Mouse (Mus musculus): ENCODE data around the gene Iqck.
A peak's percentile ranks its signal among the peaks of the same experiment; 100 is the strongest.

Iqck gene

DNA sequence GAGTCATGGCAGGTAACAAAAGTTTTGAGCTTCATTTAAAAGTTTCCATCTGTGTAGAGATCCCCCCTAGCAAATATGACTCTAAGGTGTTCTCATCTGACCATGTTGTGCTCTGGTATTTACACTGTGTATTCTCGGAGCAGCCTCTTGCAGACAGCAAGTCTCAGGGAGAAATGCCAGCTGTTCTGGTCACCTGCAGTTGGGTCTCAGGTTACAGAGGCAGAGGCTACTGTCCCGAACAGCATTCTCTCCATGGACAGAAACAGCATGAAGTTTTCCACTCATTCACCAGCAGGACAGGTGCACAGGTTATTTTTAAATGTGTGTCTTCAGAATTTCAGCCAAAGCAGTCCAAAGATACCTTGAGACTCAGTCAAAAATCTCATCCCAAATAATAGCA is 89.3 kb downstream of the Iqck start:
- no peak for DNase-seq (ENCODE audit: inconsistent age in 2 of 2, low spot score in 1 of 2)

- no peak for DNase-seq (ENCODE audit: inconsistent age in 2 of 2, low spot score in 1 of 2)
These were observed 91.7 kb downstream of the Iqck start for GRCm38 (mm10) chr7:118947241-118947640.

DNA sequence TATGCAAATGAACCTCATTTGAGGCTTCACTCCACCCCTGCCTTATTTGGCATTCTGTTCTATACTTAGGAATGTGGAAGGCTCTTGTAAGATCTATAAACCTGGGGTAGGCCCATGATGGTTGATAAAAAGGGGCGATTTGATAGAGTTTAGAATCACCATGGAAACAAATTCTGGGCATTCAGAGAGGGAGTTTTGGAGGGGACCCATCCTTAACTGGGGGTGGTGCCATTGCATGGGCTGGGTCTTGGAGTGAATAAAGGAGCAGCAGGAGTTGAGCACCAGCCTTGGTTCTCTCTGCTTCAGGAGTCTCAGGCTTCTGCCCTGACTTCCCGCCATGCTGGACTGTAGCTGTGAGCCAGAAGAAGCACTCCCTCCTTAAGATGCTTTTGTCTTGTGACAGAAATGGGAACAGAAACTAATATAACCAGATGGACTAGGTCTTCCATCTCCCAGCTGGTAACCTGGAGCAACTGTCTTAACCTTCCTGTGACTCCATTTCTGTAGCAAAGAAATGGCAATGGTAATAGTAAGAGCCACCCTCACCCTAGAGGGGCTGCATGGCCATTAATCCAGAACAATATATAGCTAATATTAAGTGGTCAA is 93.2 kb downstream of the Iqck start:
- no peak for DNase-seq (ENCODE audit: inconsistent age in 2 of 2, low spot score in 1 of 2)

- DNase-seq (ENCODE audit: inconsistent age in 2 of 2, low spot score in 1 of 2): no peak
These were observed 94.2 kb downstream of the Iqck start for GRCm38 (mm10) chr7:118949749-118950148.

GRCm38 (mm10) chr7:118953626-118954282 is 98.2 kb downstream of the Iqck start:
- no peak for DNase-seq (ENCODE audit: inconsistent age in 2 of 2, low spot score in 1 of 2)

GRCm38 (mm10) chr7:118954968-118955367 is 99.4 kb downstream of the Iqck start:
- no peak for DNase-seq (ENCODE audit: inconsistent age in 2 of 2, low spot score in 1 of 2)

- DNase-seq (ENCODE audit: inconsistent age in 2 of 2, low spot score in 1 of 2): peak in 1 of 2 experiments; percentile 52
These were observed 101.2 kb downstream of the Iqck start for GRCm38 (mm10) chr7:118956616-118957246.

DNA sequence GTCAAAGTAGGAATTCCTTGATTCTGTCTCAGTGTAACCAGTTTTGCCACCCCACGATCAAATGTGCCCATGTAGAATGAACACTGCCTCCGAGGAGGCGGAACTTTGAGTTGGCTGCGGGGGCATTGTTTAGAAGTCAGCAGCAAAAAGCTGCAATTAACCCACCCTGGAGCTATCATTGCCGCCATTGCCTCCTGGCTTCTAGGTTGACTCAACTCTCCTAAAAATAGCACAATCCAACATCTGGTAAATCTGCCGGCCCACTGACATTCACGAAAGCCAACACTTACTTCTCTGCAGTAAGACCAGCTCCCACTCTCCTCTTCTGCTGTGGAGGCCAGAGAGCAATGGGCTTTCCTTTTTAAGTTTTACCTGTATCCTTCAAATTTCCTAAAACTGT is 103.7 kb downstream of the Iqck start:
- DNase-seq (ENCODE audit: inconsistent age in 2 of 2, low spot score in 1 of 2): no peak

GRCm38 (mm10) chr7:118964777-118965176 is 109.2 kb downstream of the Iqck start:
- DNase-seq (ENCODE audit: inconsistent age in 2 of 2, low spot score in 1 of 2): no peak

DNA sequence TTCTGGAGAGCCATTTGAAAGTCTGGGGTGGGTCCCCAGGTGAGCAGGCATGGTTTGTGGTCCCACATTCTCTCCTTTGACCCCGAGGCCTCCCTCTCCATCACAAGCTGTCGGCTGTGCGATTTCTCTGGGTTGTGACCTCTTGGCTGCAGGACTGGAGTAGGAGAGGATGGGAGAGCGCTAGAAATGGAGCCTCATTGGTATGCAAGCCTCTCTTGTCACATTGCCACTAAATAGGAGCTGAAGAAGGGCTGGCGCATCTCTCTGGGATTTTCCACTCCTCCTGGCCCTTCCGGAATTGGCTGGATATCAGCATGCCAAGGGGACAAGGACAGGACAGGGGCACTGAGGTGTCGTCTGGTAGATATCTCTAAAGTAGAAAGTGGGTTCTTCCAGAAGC is 109.6 kb downstream of the Iqck start:
- DNase-seq (ENCODE audit: inconsistent age in 2 of 2, low spot score in 1 of 2): peak; percentile 75 to 88

DNA sequence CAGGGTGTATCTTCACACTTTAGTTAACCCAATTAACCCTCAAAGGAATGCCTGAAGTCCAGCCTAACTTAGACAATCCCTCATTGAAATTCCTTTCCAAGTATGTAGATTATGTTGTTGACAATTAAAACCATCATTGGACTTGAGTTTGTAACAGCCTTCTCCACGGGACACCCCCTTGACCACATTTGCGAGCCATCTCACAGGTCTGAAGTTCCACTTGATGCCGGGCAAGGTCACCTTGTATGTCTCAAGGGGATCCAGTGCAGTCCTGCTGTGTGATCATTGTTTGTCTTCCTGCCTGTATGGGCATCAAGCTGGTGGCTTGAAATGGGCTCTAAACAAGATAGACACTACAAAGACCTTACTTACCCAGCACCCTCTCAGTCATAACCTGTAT is 113.3 kb downstream of the Iqck start:
- DNase-seq (ENCODE audit: inconsistent age in 2 of 2, low spot score in 1 of 2): no peak

- DNase-seq (ENCODE audit: inconsistent age in 2 of 2, low spot score in 1 of 2): no peak
These were observed 115.9 kb downstream of the Iqck start for GRCm38 (mm10) chr7:118971499-118971898.

DNA sequence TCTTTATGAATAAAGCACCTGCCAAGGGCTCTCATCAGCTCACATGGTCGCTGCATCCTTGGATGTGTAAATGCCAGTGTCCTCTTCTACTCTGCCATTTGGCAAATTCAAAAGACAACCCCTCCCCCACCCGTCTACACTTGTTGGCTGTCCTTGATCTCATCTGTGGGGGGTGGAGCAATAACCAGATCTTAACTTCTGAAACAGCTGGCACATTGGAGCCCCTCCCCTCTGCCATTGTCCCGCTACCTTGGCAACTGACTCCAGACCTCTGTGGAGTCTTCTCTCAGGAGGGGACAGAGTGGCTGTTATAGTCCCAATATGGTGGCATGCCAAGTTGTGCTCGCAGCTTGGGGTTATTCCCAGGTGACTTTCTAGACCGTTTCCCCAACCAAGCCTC is 116.8 kb downstream of the Iqck start:
- DNase-seq (ENCODE audit: inconsistent age in 2 of 2, low spot score in 1 of 2): peak; percentile 65 to 90

DNA sequence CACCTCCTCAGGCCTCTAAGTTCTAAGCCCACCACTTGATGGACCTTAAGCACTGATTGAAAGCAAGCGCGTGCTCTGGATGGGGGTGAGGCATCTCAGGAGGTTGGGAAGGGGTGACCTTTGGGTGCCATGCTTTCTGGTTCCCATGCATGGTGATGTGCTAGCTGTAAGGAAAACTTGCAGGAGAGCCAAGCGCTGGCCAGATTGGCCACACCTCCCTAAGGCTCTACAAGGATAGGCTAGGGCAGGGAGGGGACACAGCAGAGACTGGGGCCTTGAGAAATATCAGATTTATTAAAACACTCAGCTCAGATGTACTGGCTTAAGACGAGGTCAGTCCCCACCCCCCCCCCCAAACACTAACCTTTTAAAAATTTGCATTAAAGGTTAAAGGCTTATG is 117.8 kb downstream of the Iqck start:
- DNase-seq (ENCODE audit: inconsistent age in 2 of 2, low spot score in 1 of 2): peak; percentile 60 to 78

DNA sequence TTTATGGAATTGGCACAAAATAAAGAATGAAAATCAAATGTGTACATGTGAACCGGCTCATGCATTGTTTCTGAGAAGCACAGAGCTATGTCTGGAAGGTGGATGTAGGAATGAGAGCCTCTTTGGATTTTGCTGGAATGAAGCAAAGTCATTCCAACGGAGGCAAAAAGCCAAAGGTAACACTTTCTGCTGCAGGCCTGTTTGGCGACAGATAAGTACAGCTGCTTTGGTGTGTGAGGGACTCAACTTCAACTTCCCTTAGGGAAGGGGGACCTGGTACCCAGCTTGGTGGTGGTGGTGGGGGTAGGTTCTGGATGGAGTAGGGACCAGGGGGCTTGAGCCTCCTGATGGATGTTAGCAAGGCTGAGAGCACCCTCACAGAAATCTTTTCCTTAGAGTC is 120.3 kb downstream of the Iqck start:
- DNase-seq (ENCODE audit: inconsistent age in 2 of 2, low spot score in 1 of 2): peak in 1 of 2 experiments; percentile 48

DNA sequence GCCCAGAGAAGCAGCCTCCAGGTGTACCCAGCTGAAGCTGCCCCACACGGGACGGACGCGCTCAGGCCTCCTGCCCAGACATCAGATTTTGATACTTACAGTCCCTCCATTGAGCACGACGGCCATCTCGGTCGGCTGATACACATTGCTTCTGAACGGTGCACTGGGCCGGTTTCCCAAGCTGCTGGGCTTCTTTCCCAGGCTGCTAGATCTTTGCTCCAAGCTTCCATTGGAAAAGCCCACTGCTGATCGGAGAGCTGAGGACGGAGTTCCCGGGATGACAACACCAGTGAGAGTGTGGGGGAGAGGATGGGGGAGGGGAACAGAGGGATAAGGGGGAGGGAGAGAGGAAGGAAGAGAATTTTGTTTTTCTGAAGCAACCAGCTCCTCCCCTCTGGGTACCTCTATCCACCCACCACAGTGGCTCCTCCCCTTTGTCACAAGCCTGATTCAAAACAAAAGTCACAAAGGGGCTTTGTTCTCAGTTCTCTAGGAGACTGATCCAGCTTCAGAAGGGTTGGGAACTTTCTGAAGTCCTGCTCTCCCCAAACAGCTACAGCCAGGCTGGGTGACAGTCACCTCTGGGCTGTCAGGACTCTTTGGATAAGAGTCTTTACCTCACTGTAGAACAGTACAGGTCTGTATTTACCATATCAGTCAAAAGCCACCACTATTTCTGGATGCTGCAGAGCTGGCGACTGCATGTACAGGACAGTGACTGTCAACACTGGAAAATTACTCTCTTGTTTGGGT is 121.0 kb downstream of the Iqck start:
- peak in 1 of 2 experiments; percentile 56 for DNase-seq (ENCODE audit: inconsistent age in 2 of 2, low spot score in 1 of 2)

DNA sequence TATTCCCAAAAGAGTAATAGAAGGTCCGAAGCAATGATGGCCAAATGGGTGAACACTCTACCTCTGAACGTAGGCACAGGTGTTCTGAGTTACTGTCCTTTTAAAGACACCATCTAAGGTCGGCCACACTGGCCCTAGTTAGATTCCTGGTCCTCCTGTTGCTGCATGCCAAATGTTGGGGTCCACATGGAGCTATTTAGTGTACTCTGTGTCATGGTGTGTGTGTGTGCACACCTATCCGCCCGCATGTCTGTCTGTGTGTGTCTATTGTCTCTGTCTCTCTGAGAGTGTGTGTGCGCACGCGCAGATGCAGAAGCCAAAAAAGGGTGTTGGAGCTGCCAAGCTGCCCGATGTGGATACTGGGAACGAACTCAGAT is 121.6 kb downstream of the Iqck start:
- no peak for DNase-seq (ENCODE audit: inconsistent age in 2 of 2, low spot score in 1 of 2)

DNA sequence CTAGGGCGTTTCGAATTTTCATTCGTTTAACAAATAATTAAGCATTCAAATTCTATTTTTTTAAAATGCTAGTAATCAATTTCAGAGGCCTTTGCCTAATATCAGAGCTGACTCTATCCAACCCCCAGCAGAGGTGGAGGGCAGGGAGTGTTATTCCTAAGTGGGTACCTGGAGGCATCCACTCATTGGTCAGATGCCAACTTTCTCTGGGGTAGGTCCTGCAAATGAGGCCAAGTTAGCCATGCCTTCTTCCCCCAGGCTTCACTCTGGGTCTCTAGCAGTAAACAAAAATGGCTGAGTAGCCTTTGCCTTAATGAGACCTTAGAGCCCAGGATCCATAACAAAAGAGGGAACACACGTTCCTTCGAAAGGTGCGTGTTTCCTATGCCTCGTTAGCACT is 123.6 kb downstream of the Iqck start:
- DNase-seq (ENCODE audit: inconsistent age in 2 of 2, low spot score in 1 of 2): no peak

GRCm38 (mm10) chr7:118979708-118980107 is 124.2 kb downstream of the Iqck start:
- DNase-seq (ENCODE audit: inconsistent age in 2 of 2, low spot score in 1 of 2): peak in 1 of 2 experiments; percentile 61

DNA sequence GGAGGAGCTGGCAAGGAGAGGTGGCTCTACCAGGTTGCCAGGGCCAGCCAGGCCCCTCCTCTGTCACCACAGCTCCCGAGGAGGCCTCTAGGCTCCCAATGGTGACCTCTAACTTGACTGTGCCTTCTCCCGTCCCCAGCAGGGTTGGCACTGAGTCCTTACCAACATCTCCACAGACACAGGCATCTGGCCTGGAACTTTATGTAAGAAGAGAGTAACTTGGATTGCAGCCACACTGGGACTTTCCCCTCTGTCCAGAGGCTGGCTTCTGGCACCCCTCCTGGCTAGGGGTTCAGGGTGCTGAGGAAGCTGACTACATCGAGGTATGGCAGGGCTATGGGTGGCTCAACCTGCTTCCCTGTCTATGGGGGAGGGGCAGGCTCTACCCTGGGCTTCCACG is 125.8 kb downstream of the Iqck start:
- DNase-seq (ENCODE audit: inconsistent age in 2 of 2, low spot score in 1 of 2): peak; percentile 84 to 91

- DNase-seq (ENCODE audit: inconsistent age in 2 of 2, low spot score in 1 of 2): peak in 1 of 2 experiments; percentile 42
These were observed 126.3 kb downstream of the Iqck start for GRCm38 (mm10) chr7:118981831-118982230.

GRCm38 (mm10) chr7:118982586-118982985 is 127.0 kb downstream of the Iqck start:
- DNase-seq (ENCODE audit: inconsistent age in 2 of 2, low spot score in 1 of 2): peak in 1 of 2 experiments; percentile 73
